Mouse (Mus musculus) CH12.LX (cell line): ENCODE measurements around the gene Fbxw4. TPM values are rescaled to one million over a fixed set of nuclear protein-coding genes. Genes with fewer than 3 reads are reported as not detected.

ENCODE experiments used
- DNase-seq: peaks from one replicate; pipeline ENCODE4 v3.0.0-alpha.2; 2013; ENCODE audit errors: extremely low read depth
- H3K27ac ChIP-seq: 2 replicates; pipeline ENCODE4 v1.5.1; 2012; ENCODE audit warnings: low read depth, mild to moderate bottlenecking, control low read depth, moderate library complexity; ENCODE audit not compliant: insufficient read depth
- H3K27me3 ChIP-seq: replicated peaks from 2 replicates; pipeline ENCODE3; 2012; ENCODE audit warnings: inconsistent platforms
- H3K36me3 ChIP-seq, 2 experiments: replicated peaks in 1 of 2; 2 replicates each; pipeline versions ENCODE3 to v1.6.1; 2012; ENCODE audit warnings: inconsistent platforms in 1 of 2, low read length in 1 of 2, mild to moderate bottlenecking in 1 of 2, mixed read lengths in 1 of 2, moderate library complexity in 1 of 2; ENCODE audit not compliant: control insufficient read depth in 1 of 2, insufficient read depth in 1 of 2
- H3K4me1 ChIP-seq, 2 experiments: 2 replicates each; pipeline ENCODE4 v1.6.1; 2012; ENCODE audit warnings: inconsistent platforms in 1 of 2, moderate library complexity in 1 of 2; ENCODE audit not compliant: insufficient read depth in 2 of 2, control insufficient read depth in 1 of 2
- H3K4me2 ChIP-seq: 2 replicates; pipeline ENCODE4 v1.6.1; 2012; ENCODE audit warnings: low read depth, mild to moderate bottlenecking, control low read depth; ENCODE audit not compliant: poor library complexity, insufficient read depth, severe bottlenecking
- H3K4me3 ChIP-seq, 3 experiments: fragments of 150-350 bp in 1 of 3; sonication (generic) in 1 of 3; replicated peaks in 1 of 3; 2 replicates each; pipeline versions ENCODE3 to v1.5.1; 2011 to 2012; ENCODE audit warnings: low read depth in 2 of 3, low read length in 2 of 3, mild to moderate bottlenecking in 2 of 3, moderate library complexity in 2 of 3, control low read depth in 1 of 3, improper control_type of control experiment in 1 of 3, inconsistent platforms in 1 of 3, mixed read lengths in 1 of 3; ENCODE audit not compliant: poor library complexity in 1 of 3
- H3K79me2 ChIP-seq: replicated peaks from 2 replicates; pipeline ENCODE4 v1.6.1; 2012; ENCODE audit warnings: mild to moderate bottlenecking, moderate library complexity; ENCODE audit not compliant: control insufficient read depth, poor library complexity, insufficient read depth, severe bottlenecking; ENCODE audit errors: extremely low read depth
- H3K9ac ChIP-seq: 2 replicates; pipeline ENCODE4 v1.6.1; 2012; ENCODE audit warnings: low read depth, mild to moderate bottlenecking, control low read depth, moderate library complexity; ENCODE audit not compliant: insufficient read depth
- H3K9me3 ChIP-seq: replicated peaks from 2 replicates; pipeline ENCODE3; 2012; ENCODE audit warnings: low read length, inconsistent platforms, mixed read lengths
- CTCF ChIP-seq, 2 experiments: IDR thresholded peaks in 1 of 2; conservative IDR thresholded peaks in 1 of 2; 2 replicates each; pipeline ENCODE4 v1.5.1; 2011 to 2012; ENCODE audit warnings: low read depth in 2 of 2, low read length in 2 of 2, improper control_type of control experiment in 1 of 2, inconsistent platforms in 1 of 2, mild to moderate bottlenecking in 1 of 2, moderate library complexity in 1 of 2
- E2F4 ChIP-seq: IDR thresholded peaks from 2 replicates; pipeline ENCODE4 v1.6.1; 2011; ENCODE audit warnings: low read depth, low read length, improper control_type of control experiment; ENCODE audit not compliant: insufficient replicate concordance
- ELF1 ChIP-seq: IDR thresholded peaks from 2 replicates; pipeline ENCODE4 v1.6.1; 2014; ENCODE audit warnings: low read depth, mild to moderate bottlenecking, inconsistent platforms, low read length, improper control_type of control experiment
- EP300 ChIP-seq: IDR thresholded peaks from 2 replicates; pipeline ENCODE4 v1.6.1; 2011; ENCODE audit warnings: low read length, improper control_type of control experiment
- GABPA ChIP-seq: IDR thresholded peaks from 2 replicates; pipeline ENCODE4 v1.6.1; 2012; ENCODE audit warnings: low read depth, low read length, improper control_type of control experiment, inconsistent platforms; ENCODE audit not compliant: insufficient replicate concordance
- HCFC1 ChIP-seq: IDR thresholded peaks from 2 replicates; pipeline ENCODE4 v1.6.1; 2012; ENCODE audit warnings: low read depth, mild to moderate bottlenecking, inconsistent platforms, low read length, improper control_type of control experiment
- IRF4 ChIP-seq: IDR thresholded peaks from 2 replicates; pipeline ENCODE4 v1.6.1; 2014; ENCODE audit warnings: low read depth, mild to moderate bottlenecking, inconsistent platforms, low read length, improper control_type of control experiment
- JUND ChIP-seq: conservative IDR thresholded peaks from 2 replicates; pipeline ENCODE4 v1.6.1; 2011; ENCODE audit warnings: low read depth, low read length, improper control_type of control experiment
- KAT2A ChIP-seq: IDR thresholded peaks from 2 replicates; pipeline ENCODE4 v1.6.1; 2012; ENCODE audit warnings: low read length, improper control_type of control experiment, inconsistent platforms; ENCODE audit not compliant: insufficient replicate concordance
- MAX ChIP-seq: IDR thresholded peaks from 2 replicates; pipeline ENCODE4 v1.6.1; 2011; ENCODE audit warnings: low read length, improper control_type of control experiment
- MAZ ChIP-seq: IDR thresholded peaks from 2 replicates; pipeline ENCODE4 v1.6.1; 2012; ENCODE audit warnings: low read depth, mild to moderate bottlenecking, inconsistent platforms, low read length, improper control_type of control experiment, moderate library complexity
- MEF2A ChIP-seq: IDR thresholded peaks from 2 replicates; pipeline ENCODE4 v1.6.1; 2014; ENCODE audit warnings: low read depth, mild to moderate bottlenecking, inconsistent platforms, low read length, improper control_type of control experiment, borderline replicate concordance
- MXI1 ChIP-seq: IDR thresholded peaks from 2 replicates; pipeline ENCODE4 v1.6.1; 2011; ENCODE audit warnings: mild to moderate bottlenecking, low read depth, low read length, improper control_type of control experiment
- MYC ChIP-seq: IDR thresholded peaks from 2 replicates; pipeline ENCODE4 v1.6.1; 2011; ENCODE audit warnings: low read depth, mild to moderate bottlenecking, improper control_type of control experiment, low read length
- NELFE ChIP-seq: IDR thresholded peaks from 2 replicates; pipeline ENCODE4 v1.6.1; 2011; ENCODE audit warnings: low read depth, low read length, improper control_type of control experiment
- NRF1 ChIP-seq: IDR thresholded peaks from 2 replicates; pipeline ENCODE4 v1.6.1; 2014; ENCODE audit warnings: low read depth, mild to moderate bottlenecking, inconsistent platforms, low read length, improper control_type of control experiment, moderate library complexity
- PAX5 ChIP-seq: IDR thresholded peaks from 2 replicates; pipeline ENCODE4 v1.6.1; 2012; ENCODE audit warnings: low read length, inconsistent platforms, mixed read lengths
- POLR2A ChIP-seq: IDR thresholded peaks from 2 replicates; pipeline ENCODE4 v1.6.1; 2011; ENCODE audit warnings: low read depth, mild to moderate bottlenecking, improper control_type of control experiment, low read length
- POLR2AphosphoS2 ChIP-seq: IDR thresholded peaks from 2 replicates; pipeline ENCODE4 v1.6.1; 2011; ENCODE audit warnings: low read depth, low read length, improper control_type of control experiment
- RAD21 ChIP-seq: IDR thresholded peaks from 2 replicates; pipeline ENCODE4 v1.6.1; 2011; ENCODE audit warnings: low read depth, mild to moderate bottlenecking, low read length, improper control_type of control experiment, moderate library complexity
- RCOR1 ChIP-seq: conservative IDR thresholded peaks from 2 replicates; pipeline ENCODE4 v1.6.1; 2012; ENCODE audit warnings: low read depth, mild to moderate bottlenecking, inconsistent platforms, low read length, improper control_type of control experiment
- TBP ChIP-seq: conservative IDR thresholded peaks from 2 replicates; pipeline ENCODE4 v1.6.1; 2011; ENCODE audit warnings: low read depth, low read length, improper control_type of control experiment
- TCF12 ChIP-seq: IDR thresholded peaks from 2 replicates; pipeline ENCODE4 v1.6.1; 2014; ENCODE audit warnings: low read depth, mild to moderate bottlenecking, inconsistent platforms, low read length, improper control_type of control experiment
- UBTF ChIP-seq: IDR thresholded peaks from 2 replicates; pipeline ENCODE4 v1.6.1; 2012; ENCODE audit warnings: low read depth, mild to moderate bottlenecking, inconsistent platforms, low read length, improper control_type of control experiment, moderate library complexity
- USF1 ChIP-seq: IDR thresholded peaks from 2 replicates; pipeline ENCODE4 v1.6.1; 2014; ENCODE audit warnings: low read depth, mild to moderate bottlenecking, inconsistent platforms, low read length, improper control_type of control experiment
- ZC3H11A ChIP-seq: IDR thresholded peaks from 2 replicates; pipeline ENCODE4 v1.6.1; 2012; ENCODE audit warnings: low read depth, mild to moderate bottlenecking, inconsistent platforms, low read length, improper control_type of control experiment
- ZMIZ1 ChIP-seq: IDR thresholded peaks from 2 replicates; pipeline ENCODE4 v1.6.1; 2012; ENCODE audit warnings: low read depth, mild to moderate bottlenecking, inconsistent platforms, low read length, improper control_type of control experiment
- dilution Hi-C: fragments of 300-500 bp; cut with MboI; formaldehyde crosslinking; loops from 2 replicates; pipeline ENCODE4 v1.14.3; 2020; ENCODE audit warnings: low sequenced_read_pairs; ENCODE audit not compliant: extremely low pct_unique_long_range_greater_than_20kb, extremely low pct_ligation_motif_present
- in situ Hi-C: fragments of 300-500 bp; cut with MboI; formaldehyde crosslinking; loops from 3 replicates; pipeline ENCODE4 v1.14.3; 2019; ENCODE audit warnings: low sequenced_read_pairs, low pct_ligation_motif_present, low pct_unique_long_range_greater_than_20kb, mixed read lengths
- polyA plus RNA-seq: library from polyadenylated mRNA; unstranded; fragments of >175 nt; gene quantifications from 2 replicates; pipeline ENCODE4 v1.2.1, GENCODE M21; 2012; ENCODE audit warnings: low read depth; ENCODE audit not compliant: insufficient read length
- total RNA-seq, 2 experiments: library from RNA; depleted of rRNA; stranded (reverse); fragments of 300-350 nt in 1 of 2; fragments of >200 nt in 1 of 2; gene quantifications; 2 replicates each; pipeline ENCODE4 v1.2.3; 2012 to 2014

Gene Fbxw4
- total and polyA plus RNA-seq, 3 experiments: 4.5 to 8.6 (median 7.5) TPM

DNA sequence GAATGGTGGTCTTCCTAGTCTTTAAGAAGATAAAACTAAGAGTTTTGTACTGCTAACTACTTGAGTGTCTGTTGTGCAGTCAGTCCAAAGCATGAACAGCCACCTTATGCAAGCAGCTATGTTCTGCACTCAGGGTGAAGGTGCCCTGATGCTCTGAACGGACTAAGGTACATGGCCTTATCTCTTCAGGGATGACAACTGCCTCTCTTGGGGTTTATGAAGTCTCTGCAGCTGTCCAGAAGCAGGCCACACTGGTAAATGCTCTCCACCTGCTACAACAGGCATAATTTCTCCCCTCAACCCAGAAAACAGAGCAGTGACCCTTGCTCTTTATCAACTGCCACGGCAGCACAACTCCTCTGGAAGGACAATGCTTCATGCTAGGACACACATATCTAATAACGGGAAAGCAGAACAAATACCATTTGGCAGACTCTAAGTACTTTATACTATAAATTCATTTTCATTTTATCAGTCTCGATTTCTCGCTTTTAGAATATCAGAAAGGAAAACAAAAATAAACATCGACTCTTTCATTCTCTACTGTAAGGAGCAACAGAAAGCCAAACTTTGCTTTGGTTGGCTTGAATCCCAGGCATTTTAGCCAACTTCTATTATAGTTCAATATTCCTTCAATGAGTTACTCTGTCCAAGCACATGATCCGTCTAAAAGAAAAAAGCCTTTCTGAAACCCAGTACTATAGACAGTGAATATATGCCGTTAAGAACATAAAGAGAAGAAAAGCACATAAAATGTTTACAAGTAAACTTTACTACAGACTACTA, 3.1 kb downstream of the Fbxw4 start:
- peaks cover 5 to 36% of the 10 kb centered on the region in 2 experiments; a peak in 3 of 4 replicates for H3K4me1 ChIP-seq
- no peak overlapping the region for H3K9ac ChIP-seq
- no peaks in the 10 kb centered on the region for H3K9me3 ChIP-seq
- no peak overlapping the region for H3K27ac ChIP-seq
- in situ Hi-C loops: no loop called here
- peaks cover 7% of the 10 kb centered on the region; the same call in 1 of the 2 replicates for H3K79me2 ChIP-seq
- TF ChIP-seq KAT2A: no peak
- TF ChIP-seq RCOR1: no peak
- no peak for TF ChIP-seq IRF4
- no peak for TF ChIP-seq NELFE
- TF ChIP-seq TCF12: no peak
- no peak for TF ChIP-seq MEF2A
- TF ChIP-seq UBTF: no peak
- TF ChIP-seq MAZ: no peak
- no peak for TF ChIP-seq RAD21
- no peak for TF ChIP-seq HCFC1
- no peak for TF ChIP-seq MYC
- TF ChIP-seq POLR2A: no peak
- dilution Hi-C loops: no loop called here
- DNase-seq: no peak
- H3K4me3 ChIP-seq: no peak overlapping the region
- no peak overlapping the region for H3K4me2 ChIP-seq
- H3K27me3 ChIP-seq: no peaks in the 10 kb centered on the region
- H3K36me3 ChIP-seq: peaks cover 5 to 15% of the 10 kb centered on the region in 2 experiments

DNA sequence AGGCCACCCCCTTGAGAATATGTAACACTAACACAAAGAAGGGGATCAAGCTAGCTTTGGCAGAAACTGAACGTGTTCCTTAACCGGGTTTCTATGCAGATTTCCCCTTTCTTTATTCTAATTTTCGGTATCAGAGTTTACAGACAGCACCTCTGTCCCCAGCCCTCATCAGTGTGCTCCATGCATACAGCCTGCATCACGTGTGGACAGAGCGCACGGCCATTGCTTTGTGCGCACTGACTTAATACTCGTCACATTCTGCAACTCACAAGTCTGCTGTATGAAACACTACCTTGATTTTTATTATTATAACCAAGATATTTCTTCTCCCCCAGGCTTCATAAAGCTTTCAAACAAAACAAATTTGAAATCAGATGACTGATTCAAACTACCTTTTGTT, 4.2 kb downstream of the Fbxw4 start:
- TF ChIP-seq EP300 (no peak), MXI1 (no peak), ELF1 (no peak), JUND (no peak), TBP (no peak), POLR2AphosphoS2 (no peak), USF1 (no peak), UBTF (no peak), ZC3H11A (no peak), CTCF (conservative IDR thresholded peaks at IDR 0.05 in 1 of 2, IDR thresholded peaks at IDR 0.05 in 1 of 2; ENCODE audit: low read depth in 2 of 2, low read length in 2 of 2) (no peak), NRF1 (no peak), RAD21 (no peak), MAX (no peak), KAT2A (no peak), MEF2A (no peak), PAX5 (no peak), ZMIZ1 (no peak), E2F4 (no peak), GABPA (no peak)
- Histone ChIP-seq H3K9ac (no peak overlapping the region), H3K4me3 (no peak overlapping the region), H3K27me3 (no peaks in the 10 kb centered on the region), H3K9me3 (no peaks in the 10 kb centered on the region), H3K36me3 (peaks cover 5 to 17% of the 10 kb centered on the region in 2 experiments), H3K4me1 (peaks cover 5 to 33% of the 10 kb centered on the region in 2 experiments; a peak in 3 of 4 replicates), H3K27ac (no peak overlapping the region), H3K4me2 (no peak overlapping the region), H3K79me2 (peaks cover 7% of the 10 kb centered on the region; the same call in 1 of the 2 replicates)
- DNase-seq: no peak
- dilution Hi-C loops: no loop called here
- in situ Hi-C loops: no loop called here
